Mouse (Mus musculus) kidney, postnatal 0 days (tissue): ENCODE measurements at regions not wholly inside any gene's neighbourhood (a gene's known extent, or its start where the extent isn't known, plus 50 kb on each side); places are given as distances from the start of the nearest gene placed in this dataset.

Experiments used
- ATAC-seq: fragments of 200-750 bp; cut with Nextera tagmentation; replicated peaks from 2 replicates; pipeline ENCODE4 v1.8.0; 2017; ENCODE audit warnings: low read depth, moderate number of reproducible peaks, moderate TSS enrichment, moderate library complexity; ENCODE audit not compliant: low FRiP score
- DNase-seq: peaks from one replicate; pipeline ENCODE4 v3.0.0-alpha.2; 2016; ENCODE audit warnings: low spot score
- H3K27ac ChIP-seq: fragments of 300-500 bp; sonication (generic); 2 replicates; pipeline ENCODE4 v1.5.1; 2014; ENCODE audit warnings: mild to moderate bottlenecking
- H3K27me3 ChIP-seq: fragments of 300-500 bp; sonication (generic); 2 replicates; pipeline ENCODE4 v1.6.1; 2014; ENCODE audit warnings: low read length, mixed read lengths; ENCODE audit not compliant: insufficient read depth
- H3K36me3 ChIP-seq: fragments of 300-500 bp; sonication (generic); 2 replicates; pipeline ENCODE4 v1.6.1; 2014; ENCODE audit warnings: low read length, mixed read lengths; ENCODE audit not compliant: insufficient read depth
- H3K4me1 ChIP-seq: fragments of 300-500 bp; sonication (generic); replicated peaks from 2 replicates; pipeline ENCODE4 v1.6.1; 2014; ENCODE audit warnings: antibody characterized with exemption, low read length, mixed read lengths; ENCODE audit not compliant: insufficient read depth
- H3K4me2 ChIP-seq: fragments of 300-500 bp; sonication (generic); 2 replicates; pipeline ENCODE4 v1.6.1; 2014; ENCODE audit warnings: mild to moderate bottlenecking, low read length, moderate library complexity, mixed read lengths
- H3K4me3 ChIP-seq: fragments of 300-500 bp; sonication (generic); replicated peaks from 2 replicates; pipeline ENCODE4 v1.5.1; 2014; ENCODE audit warnings: low read depth, low read length
- H3K9ac ChIP-seq: fragments of 300-500 bp; sonication (generic); 2 replicates; pipeline ENCODE4 v1.6.1; 2014; ENCODE audit warnings: low read depth, low read length
- H3K9me3 ChIP-seq: fragments of 300-500 bp; sonication (generic); replicated peaks from 2 replicates; pipeline ENCODE4 v1.6.1; 2016; ENCODE audit warnings: low read length, inconsistent platforms, mixed read lengths
- CTCF ChIP-seq: IDR thresholded peaks from 2 replicates; pipeline ENCODE4 v1.5.1; 2016; ENCODE audit warnings: antibody characterized with exemption, low read depth, mild to moderate bottlenecking, moderate library complexity
- WGBS: fragments of 180-500 bp; shearing (Covaris S2); extraction: QIAGEN DNeasy Blood & Tissue Kit; methylation state at CpG from one replicate; pipeline ENCODE4 v1.1.7; 2014; 5-methylcytosine and 5-hydroxymethylcytosine counted together

DNA sequence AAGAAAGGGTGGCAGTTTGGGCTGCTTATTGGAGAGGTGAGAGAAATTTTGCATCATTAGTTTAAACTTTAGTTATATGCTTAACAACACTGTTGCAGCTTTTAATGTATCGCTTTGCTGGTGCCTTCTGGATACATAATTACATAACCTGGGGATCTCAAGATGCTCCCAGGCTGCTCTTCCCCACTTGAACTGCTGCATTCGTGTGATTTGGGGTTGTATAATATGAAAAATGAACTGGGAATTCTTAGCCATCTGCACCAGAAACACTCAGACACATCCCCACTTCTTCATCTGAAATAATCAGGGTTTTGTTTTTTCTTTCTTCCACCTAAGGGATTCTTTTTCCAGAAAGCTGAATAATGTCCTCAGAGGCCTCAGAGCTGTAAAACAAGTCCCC is 120.8 kb downstream of the Mreg start:
- Histone ChIP-seq H3K9me3 (no peaks in the 10 kb centered on the region), H3K4me1 (no peaks in the 10 kb centered on the region), H3K27me3 (no peaks in the 10 kb centered on the region), H3K9ac (no peak overlapping the region), H3K4me3 (no peak overlapping the region), H3K27ac (no peak overlapping the region), H3K36me3 (no peaks in the 10 kb centered on the region), H3K4me2 (no peak overlapping the region)
- ATAC-seq (no peak), DNase-seq (no peak)
- no peak for TF ChIP-seq CTCF
- WGBS, result 85% methylated on average over 2 of the region's 2 CpGs

DNA sequence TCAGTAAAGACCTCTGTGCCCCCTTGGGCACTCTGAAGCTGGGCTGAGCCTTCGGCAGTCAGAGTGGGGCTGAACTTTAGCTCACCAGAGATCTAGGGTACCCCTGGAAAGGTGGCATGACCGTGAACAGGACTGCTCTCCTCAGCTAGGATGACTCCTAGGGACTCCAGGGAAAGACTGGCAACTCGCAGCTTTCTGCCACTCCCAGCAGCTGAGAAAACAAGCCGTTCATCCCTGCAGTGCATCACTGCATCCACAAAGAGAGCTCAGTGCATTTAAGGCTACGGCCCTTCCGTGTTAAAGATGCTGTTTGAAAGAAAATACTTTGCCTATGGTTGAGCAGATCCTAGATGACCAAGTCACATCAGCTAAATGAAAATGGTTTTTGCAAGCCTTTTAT is 126.4 kb downstream of the Mreg start:
- 30% methylated on average over 6 of the region's 6 CpGs for WGBS
- no peaks in the 10 kb centered on the region for H3K27me3 ChIP-seq
- ATAC-seq, result no peak
- H3K4me3 ChIP-seq, result no peak overlapping the region
- no peaks in the 10 kb centered on the region for H3K36me3 ChIP-seq
- H3K9me3 ChIP-seq, result no peaks in the 10 kb centered on the region
- no peak for TF ChIP-seq CTCF
- H3K4me1 ChIP-seq, result no peaks in the 10 kb centered on the region
- H3K27ac ChIP-seq, result no peak overlapping the region
- DNase-seq, result no peak
- H3K4me2 ChIP-seq, result no peak overlapping the region
- H3K9ac ChIP-seq, result no peak overlapping the region

DNA sequence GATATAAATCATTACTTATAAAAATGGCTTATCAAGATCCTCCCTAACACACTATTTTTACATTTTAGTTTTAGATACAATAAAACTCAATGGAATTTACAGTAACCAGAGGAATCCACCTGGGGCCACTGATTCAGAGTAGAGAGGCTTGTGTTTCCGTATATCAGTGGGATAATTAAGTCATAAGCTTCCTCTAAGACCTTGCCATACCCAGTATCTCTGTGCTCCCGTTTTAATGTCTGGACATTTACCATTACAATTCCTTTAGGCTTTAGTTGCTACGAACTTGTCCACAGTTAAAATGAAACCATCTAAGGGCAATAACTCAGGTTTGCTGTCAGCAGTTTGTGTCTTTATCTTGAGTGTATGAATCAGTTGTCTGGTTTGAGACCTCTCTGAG is 127.9 kb downstream of the Mreg start:
- Histone ChIP-seq H3K4me2 (no peak overlapping the region), H3K27me3 (no peaks in the 10 kb centered on the region), H3K9me3 (no peaks in the 10 kb centered on the region), H3K36me3 (no peaks in the 10 kb centered on the region), H3K27ac (no peak overlapping the region), H3K9ac (no peak overlapping the region), H3K4me3 (no peak overlapping the region), H3K4me1 (no peaks in the 10 kb centered on the region)
- no peak for TF ChIP-seq CTCF
- DNase-seq (no peak), ATAC-seq (no peak)
- WGBS, result 49% methylated on average over 3 of the region's 3 CpGs

DNA sequence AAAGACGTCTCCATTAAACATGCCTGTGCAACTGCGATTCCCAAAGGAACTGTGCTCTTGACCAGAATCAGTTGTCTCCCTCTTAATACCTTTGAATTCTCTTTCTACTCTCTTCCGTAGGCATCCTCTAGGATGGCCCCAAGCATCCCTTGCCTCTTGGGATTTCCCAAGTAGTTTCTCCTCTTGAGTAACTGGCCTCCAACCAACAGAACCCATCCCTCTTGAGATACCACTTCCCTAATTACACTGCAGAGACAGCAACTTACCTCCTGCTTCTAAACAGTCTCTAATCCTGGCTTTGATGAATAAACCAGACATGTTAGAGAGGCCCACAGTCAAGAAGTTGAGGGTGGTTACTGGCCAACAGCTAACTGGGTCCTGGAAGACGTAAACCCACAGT is 129.7 kb downstream of the Mreg start:
- TF ChIP-seq CTCF, result no peak
- Histone ChIP-seq H3K27me3 (no peaks in the 10 kb centered on the region), H3K4me3 (no peak overlapping the region), H3K9me3 (no peaks in the 10 kb centered on the region), H3K9ac (no peak overlapping the region), H3K36me3 (no peaks in the 10 kb centered on the region), H3K4me1 (no peaks in the 10 kb centered on the region), H3K4me2 (no peak overlapping the region), H3K27ac (no peak overlapping the region)
- DNase-seq (no peak), ATAC-seq (no peak)
- WGBS, result 80% methylated on average over 4 of the region's 4 CpGs

DNA sequence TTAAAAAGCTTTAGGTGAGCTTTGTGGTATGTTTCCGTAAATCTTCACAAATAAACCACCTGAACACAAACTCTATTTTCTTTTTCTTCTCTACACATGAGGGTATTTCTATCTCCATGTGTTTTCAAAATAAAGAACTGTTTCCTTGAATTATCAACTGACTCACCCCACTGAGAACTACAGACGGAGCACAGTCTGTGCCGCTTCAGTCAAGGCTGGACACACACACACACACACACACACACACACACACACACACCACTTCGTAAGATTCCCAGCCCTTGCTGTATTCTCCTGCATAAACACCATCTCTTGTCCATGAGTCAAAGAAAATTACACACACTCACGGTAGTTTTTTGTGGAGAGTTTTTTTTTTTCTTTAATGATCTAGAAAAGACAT is 130.3 kb downstream of the Mreg start:
- no peak overlapping the region for H3K4me3 ChIP-seq
- no peak overlapping the region for H3K27ac ChIP-seq
- no peaks in the 10 kb centered on the region for H3K4me1 ChIP-seq
- DNase-seq (no peak), ATAC-seq (no peak)
- 62% methylated on average over 5 of the region's 5 CpGs for WGBS
- TF ChIP-seq CTCF, result no peak
- H3K27me3 ChIP-seq, result no peaks in the 10 kb centered on the region
- H3K4me2 ChIP-seq, result no peak overlapping the region
- no peaks in the 10 kb centered on the region for H3K9me3 ChIP-seq
- H3K36me3 ChIP-seq, result no peaks in the 10 kb centered on the region
- H3K9ac ChIP-seq, result no peak overlapping the region

DNA sequence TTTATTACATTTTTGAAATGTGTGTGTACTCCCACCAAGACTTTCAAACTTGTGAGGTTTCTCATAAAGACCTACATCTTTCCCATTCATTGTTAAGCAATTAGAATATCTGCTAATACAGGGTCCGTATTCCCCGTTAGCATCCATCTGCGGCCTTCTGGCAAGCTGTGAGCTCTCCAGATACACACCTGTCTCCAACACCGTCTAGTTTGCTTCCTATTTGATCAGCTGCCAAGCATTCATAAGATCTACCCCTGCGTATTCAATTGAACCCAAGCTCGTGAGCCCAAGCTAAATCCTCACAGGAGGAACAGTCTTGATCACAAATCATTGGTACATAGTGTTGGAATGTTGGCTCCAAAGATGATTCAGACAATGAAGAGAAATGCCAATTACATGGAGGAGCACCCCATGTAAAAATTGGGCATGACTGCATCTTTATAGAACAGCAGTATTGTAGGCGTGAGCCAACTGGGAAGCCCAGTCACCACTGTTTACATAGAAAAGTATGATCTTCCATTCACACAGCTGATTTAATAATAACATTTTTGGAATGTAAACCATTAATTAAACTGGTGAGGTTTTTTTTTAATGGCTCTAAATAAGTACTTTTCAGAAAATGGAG is 133.1 kb downstream of the Mreg start:
- DNase-seq (no peak), ATAC-seq (no peak)
- H3K27ac ChIP-seq, result no peak overlapping the region
- no peaks in the 10 kb centered on the region for H3K27me3 ChIP-seq
- H3K9ac ChIP-seq, result no peak overlapping the region
- H3K36me3 ChIP-seq, result no peaks in the 10 kb centered on the region
- no peak overlapping the region for H3K4me3 ChIP-seq
- no peaks in the 10 kb centered on the region for H3K4me1 ChIP-seq
- no peak for TF ChIP-seq CTCF
- WGBS, result 79% methylated on average over 7 of the region's 7 CpGs
- no peaks in the 10 kb centered on the region for H3K9me3 ChIP-seq
- H3K4me2 ChIP-seq, result no peak overlapping the region

DNA sequence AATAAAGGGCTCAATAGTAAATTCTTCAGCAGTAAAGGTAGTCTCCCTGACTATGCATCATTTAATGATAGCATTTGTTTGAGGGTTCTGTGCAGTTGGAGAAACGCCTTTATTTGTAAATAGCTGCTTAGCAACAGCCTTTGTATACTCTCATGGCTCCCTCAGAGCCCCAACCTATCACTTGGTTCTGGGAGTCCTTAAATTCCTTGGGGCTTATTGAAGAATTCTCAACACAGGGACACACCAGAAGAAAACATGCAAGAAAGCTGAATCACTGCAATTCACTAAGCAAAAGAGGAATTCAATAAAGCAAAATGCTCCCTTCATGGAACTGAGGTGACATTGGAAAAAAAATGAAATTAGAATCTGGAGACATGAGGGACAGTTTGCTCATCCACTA is 135.8 kb downstream of the Mreg start:
- no peaks in the 10 kb centered on the region for H3K4me1 ChIP-seq
- no peaks in the 10 kb centered on the region for H3K9me3 ChIP-seq
- no peak for TF ChIP-seq CTCF
- H3K36me3 ChIP-seq, result no peaks in the 10 kb centered on the region
- WGBS, result 27% methylated on average over 1 of the region's 1 CpGs
- no peak overlapping the region for H3K4me3 ChIP-seq
- no peak overlapping the region for H3K27ac ChIP-seq
- no peaks in the 10 kb centered on the region for H3K27me3 ChIP-seq
- no peak overlapping the region for H3K9ac ChIP-seq
- DNase-seq, result peak; percentile 22
- H3K4me2 ChIP-seq, result no peak overlapping the region
- no peak for ATAC-seq
